Mouse (Mus musculus): ENCODE data around the gene Nyap1.

The Nyap1 gene

GRCm38 (mm10) chr5:137691881-137692280 lies 49.5 kb downstream of the Nyap1 start:
- no peak for DNase-seq

- no peak for DNase-seq
Observed at GRCm38 (mm10) chr5:137690531-137690930, 50.9 kb downstream of the Nyap1 start.

- no peak for DNase-seq
Observed at GRCm38 (mm10) chr5:137689974-137690373, 51.4 kb downstream of the Nyap1 start.

- no peak for DNase-seq
Observed at GRCm38 (mm10) chr5:137686127-137686790, 55.1 kb downstream of the Nyap1 start.

- no peak for DNase-seq
Observed at GRCm38 (mm10) chr5:137685653-137686052, 55.8 kb downstream of the Nyap1 start.

- peak; percentile 95 to 100 for DNase-seq
Observed at GRCm38 (mm10) chr5:137684294-137685123, 56.9 kb downstream of the Nyap1 start, which contains the start of gene Agfg2. Agfg2 (minus strand) TSS chr5:137684726.

- peak; percentile 14 to 24 for DNase-seq
Observed at GRCm38 (mm10) chr5:137683388-137684293, 57.8 kb downstream of the Nyap1 start.

- no peak for DNase-seq
Observed at GRCm38 (mm10) chr5:137682526-137682925, 58.9 kb downstream of the Nyap1 start.

All from cerebellum, adult 18-20 months (tissue).